In the genomic region with DNA sequence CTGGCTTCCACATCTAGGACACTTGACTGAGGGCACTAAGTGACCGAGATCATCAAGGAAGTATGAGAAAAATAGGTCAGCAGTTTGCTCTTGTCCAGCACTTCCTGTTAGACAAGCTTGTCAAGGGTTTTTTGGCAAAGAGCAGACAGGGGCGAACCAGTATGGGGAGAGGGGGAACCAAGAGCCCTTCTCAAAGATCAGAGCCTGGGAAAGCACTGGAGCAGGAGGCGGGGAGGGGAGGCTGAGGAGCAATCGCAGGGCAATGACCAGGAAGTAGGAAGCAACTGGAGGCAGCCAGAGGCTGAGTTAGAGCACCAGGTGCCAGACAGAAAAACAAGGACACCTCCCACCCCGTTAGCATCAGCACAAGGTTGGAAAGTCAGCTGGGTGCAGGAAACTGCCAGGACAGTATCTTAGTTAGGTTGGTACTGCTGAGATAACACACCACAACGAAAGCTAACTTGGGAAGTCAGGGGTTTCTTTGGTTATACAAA, we compare ENCODE assay signal across 1 mouse cellular context.
TF ChIP-seq lines count a peak whose summit lies in the region.

No protein-coding gene starts in this region.

TF ChIP-seq in CH12.LX, 34 proteins besides CTCF, POLR2A, EP300 and RAD21 (continued from another document):
- TF ChIP-seq USF2 (conservative IDR thresholded peaks at IDR 0.05; ENCODE audit: low read depth, low read length) (no peak), JUND (conservative IDR thresholded peaks at IDR 0.05; ENCODE audit: low read depth, low read length) (no peak), TBP (conservative IDR thresholded peaks at IDR 0.05; ENCODE audit: low read depth, low read length) (0 out of 2 replicates have a peak, but pooled peaks have one; percentile 19), PAX5 (IDR thresholded peaks at IDR 0.05; ENCODE audit: low read length) (no peak), BHLHE40 (IDR thresholded peaks at IDR 0.05; ENCODE audit: low read depth, low read length) (no peak), POLR2AphosphoS2 (IDR thresholded peaks at IDR 0.05; ENCODE audit: low read depth, low read length) (no peak)
